Mouse (Mus musculus) G1E (cell line): ENCODE measurements around the gene Rptor.

Experiments used
- CTCF ChIP-seq: IDR thresholded peaks from 2 replicates; pipeline ENCODE4 v1.5.1; 2012; ENCODE audit warnings: low read depth, low read length, inconsistent platforms, mixed read lengths
- GATA1 ChIP-seq: IDR thresholded peaks from 2 replicates; pipeline ENCODE4 v1.6.1; 2012; ENCODE audit warnings: borderline replicate concordance, low read length, inconsistent platforms, mixed read lengths

- no peak for TF ChIP-seq GATA1
- no peak for TF ChIP-seq CTCF
Measured at GRCm38 (mm10) chr11:119643347-119643746, 40.6 kb downstream of the Rptor start.
